Mouse (Mus musculus): ENCODE measurements around the gene Nckipsd. TPM values are rescaled to one million over a fixed set of nuclear protein-coding genes. Genes with fewer than 3 reads are reported as not detected.

The Nckipsd gene
- polyA plus RNA-seq (2014; fragmentation: Illumina TruSeq; extraction: RNeasy Lipid Tissue Mini Kit (QIAGEN cat#74804); ENCODE audit: low read depth, low replicate concordance): 11.4 TPM

DNA sequence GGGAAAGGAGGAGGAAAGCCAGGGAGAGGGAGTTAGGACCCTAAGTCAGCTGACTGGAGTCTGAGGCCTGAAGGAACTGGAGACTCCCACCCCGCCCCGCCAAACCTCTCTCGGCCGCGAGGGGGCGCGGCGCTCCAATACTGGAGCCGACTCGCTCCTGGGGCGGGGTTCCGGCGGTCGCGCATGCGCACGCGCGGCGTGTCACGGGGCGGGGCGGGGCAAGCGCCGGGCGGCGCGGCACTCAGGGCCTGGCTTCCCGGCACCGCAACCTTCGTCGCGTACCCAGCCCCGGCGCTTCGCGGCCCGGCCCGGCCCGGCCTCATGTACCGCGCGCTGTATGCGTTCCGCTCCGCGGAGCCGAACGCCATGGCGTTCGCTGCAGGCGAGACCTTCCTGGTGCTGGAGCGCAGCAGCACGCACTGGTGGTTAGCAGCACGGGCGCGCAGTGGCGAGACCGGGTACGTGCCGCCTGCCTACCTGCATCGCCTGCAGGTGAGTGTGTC, at the start of gene Nckipsd:
Gene Nckipsd (plus strand): TSS at position 206 of the 503 bp plus-strand sequence.

DNA sequence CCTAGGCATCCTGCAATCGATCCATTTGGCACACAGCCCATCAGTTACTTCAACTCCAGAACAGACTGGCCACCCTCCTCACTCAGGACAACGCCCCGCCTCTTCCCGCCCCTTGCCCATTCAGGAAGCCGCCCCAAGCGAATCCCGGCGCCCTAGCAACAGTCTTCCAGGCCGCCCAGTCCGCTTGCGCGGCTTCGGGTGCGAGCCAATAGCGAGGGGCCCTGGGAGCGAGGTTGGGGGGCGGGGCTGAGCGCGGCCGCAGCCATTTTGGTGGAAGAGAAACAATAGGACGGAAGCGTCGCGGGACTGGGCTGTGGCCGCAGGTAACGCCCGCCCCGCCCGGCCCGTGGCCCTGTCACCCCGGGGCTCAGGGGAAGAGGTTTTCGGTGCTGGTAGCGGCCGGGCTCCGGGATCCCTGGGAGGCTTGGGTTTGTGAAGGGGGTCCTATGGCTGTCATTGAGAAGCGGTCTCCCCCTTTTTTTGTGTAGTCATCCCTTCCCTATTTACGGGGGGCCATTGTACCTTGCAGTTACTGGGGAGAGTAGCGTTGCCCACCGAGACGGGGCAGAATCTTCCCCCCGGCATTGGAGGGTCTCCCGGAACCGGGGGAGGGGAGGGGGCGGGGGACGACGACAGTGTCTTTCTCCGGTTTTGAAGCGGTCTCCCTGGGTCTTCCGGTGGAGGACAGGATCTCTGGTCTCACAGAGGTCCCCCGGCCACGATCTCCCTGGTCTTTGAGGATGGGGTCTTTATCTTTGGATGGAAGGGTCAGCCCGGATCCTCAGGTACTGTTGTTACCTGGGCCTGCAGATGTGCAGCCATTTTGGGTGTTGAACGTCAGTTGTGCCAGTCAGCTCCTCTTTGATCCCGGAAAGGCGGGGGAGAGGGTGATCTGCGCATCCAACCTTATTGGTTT, 24.4 kb upstream of the Nckipsd start, which contains the start of gene Ip6k2:
Gene Ip6k2 (plus strand): TSS at position 249 of the 916 bp plus-strand sequence.

DNA sequence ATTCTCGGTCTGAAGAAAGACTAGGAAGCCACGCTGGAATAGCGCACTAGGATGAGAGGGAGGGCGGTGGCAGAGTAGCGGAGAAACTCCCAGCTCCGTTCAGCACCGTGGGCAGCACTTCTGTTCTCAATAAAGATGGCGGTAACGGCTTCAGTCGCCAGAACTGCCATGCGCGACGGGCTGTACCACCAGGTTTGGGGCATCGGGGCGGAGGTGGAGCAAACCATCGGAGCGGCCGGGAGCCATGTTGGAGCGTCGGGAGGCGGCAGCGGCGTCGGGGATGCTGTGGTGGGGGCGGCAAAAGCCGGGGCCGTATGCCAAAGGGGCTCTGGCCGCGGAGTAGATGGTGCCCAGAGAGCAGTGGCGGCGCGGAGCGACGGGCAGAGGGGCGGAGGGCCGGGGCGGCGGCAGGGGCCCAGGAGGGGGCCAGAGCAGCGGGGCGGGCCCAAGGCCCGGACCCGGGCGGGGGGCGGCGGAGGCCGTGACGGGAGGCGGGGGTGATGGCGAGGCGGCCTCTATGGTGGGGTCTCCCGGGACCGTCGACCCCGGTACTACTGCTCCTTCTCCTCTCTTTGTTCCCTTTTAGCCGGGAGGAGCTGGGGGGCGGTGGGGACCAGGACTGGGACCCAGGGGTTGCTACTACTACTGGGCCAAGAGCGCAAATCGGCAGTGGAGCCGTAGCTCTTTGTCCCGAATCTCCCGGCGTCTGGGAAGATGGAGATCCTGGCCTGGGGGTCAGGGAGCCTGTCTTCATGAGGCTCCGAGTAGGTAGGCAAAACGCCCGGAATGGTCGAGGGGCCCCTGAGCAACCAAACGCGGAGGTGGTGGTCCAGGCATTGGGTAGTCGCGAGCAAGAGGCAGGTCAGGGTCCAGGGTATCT, 17.9 kb downstream of the Nckipsd start, which contains the start of gene Celsr3:
Gene Celsr3 (plus strand): TSS at position 501 of the 880 bp plus-strand sequence.

GRCm38 (mm10) chr9:108852976-108853375, 44.8 kb downstream of the Nckipsd start, which contains the start of gene Slc26a6:
Slc26a6 (plus strand) TSS chr9:108853283.

Other genes starting within 250 kb of the Nckipsd start
- 66.9 TPM for gene Impdh2, start 248.1 kb upstream of the Nckipsd start, polyA plus RNA-seq (2014; fragmentation: Illumina TruSeq; extraction: RNeasy Lipid Tissue Mini Kit (QIAGEN cat#74804); ENCODE audit: low read depth, low replicate concordance)
- 41.2 TPM for gene Ndufaf3, start 240.9 kb upstream of the Nckipsd start, polyA plus RNA-seq (2014; fragmentation: Illumina TruSeq; extraction: RNeasy Lipid Tissue Mini Kit (QIAGEN cat#74804); ENCODE audit: low read depth, low replicate concordance)
- gene Dalrd3, start 238.5 kb upstream of the Nckipsd start, polyA plus RNA-seq (2014; fragmentation: Illumina TruSeq; extraction: RNeasy Lipid Tissue Mini Kit (QIAGEN cat#74804); ENCODE audit: low read depth, low replicate concordance): 40.3 TPM
- 15.6 TPM for gene Wdr6, start 229.6 kb upstream of the Nckipsd start, polyA plus RNA-seq (2014; fragmentation: Illumina TruSeq; extraction: RNeasy Lipid Tissue Mini Kit (QIAGEN cat#74804); ENCODE audit: low read depth, low replicate concordance)
- 17.8 TPM for gene P4htm, start 210.7 kb upstream of the Nckipsd start, polyA plus RNA-seq (2014; fragmentation: Illumina TruSeq; extraction: RNeasy Lipid Tissue Mini Kit (QIAGEN cat#74804); ENCODE audit: low read depth, low replicate concordance)
- 39.2 TPM for gene Arih2, start 159.0 kb upstream of the Nckipsd start, polyA plus RNA-seq (2014; fragmentation: Illumina TruSeq; extraction: RNeasy Lipid Tissue Mini Kit (QIAGEN cat#74804); ENCODE audit: low read depth, low replicate concordance)
- 202 TPM for gene Slc25a20, start 146.3 kb upstream of the Nckipsd start, polyA plus RNA-seq (2014; fragmentation: Illumina TruSeq; extraction: RNeasy Lipid Tissue Mini Kit (QIAGEN cat#74804); ENCODE audit: low read depth, low replicate concordance)
- gene Prkar2a, start 119.1 kb upstream of the Nckipsd start, polyA plus RNA-seq (2014; fragmentation: Illumina TruSeq; extraction: RNeasy Lipid Tissue Mini Kit (QIAGEN cat#74804); ENCODE audit: low read depth, low replicate concordance): 62.2 TPM
- 22.0 TPM for gene Ip6k2, start 24.6 kb upstream of the Nckipsd start, polyA plus RNA-seq (2014; fragmentation: Illumina TruSeq; extraction: RNeasy Lipid Tissue Mini Kit (QIAGEN cat#74804); ENCODE audit: low read depth, low replicate concordance)
- not detected for gene Celsr3, start 18.0 kb downstream of the Nckipsd start, polyA plus RNA-seq (2014; fragmentation: Illumina TruSeq; extraction: RNeasy Lipid Tissue Mini Kit (QIAGEN cat#74804); ENCODE audit: low read depth, low replicate concordance)
- 27.2 TPM for gene Slc26a6, start 44.9 kb downstream of the Nckipsd start, polyA plus RNA-seq (2014; fragmentation: Illumina TruSeq; extraction: RNeasy Lipid Tissue Mini Kit (QIAGEN cat#74804); ENCODE audit: low read depth, low replicate concordance)
- gene Tmem89, start 106.3 kb downstream of the Nckipsd start, polyA plus RNA-seq (2014; fragmentation: Illumina TruSeq; extraction: RNeasy Lipid Tissue Mini Kit (QIAGEN cat#74804); ENCODE audit: low read depth, low replicate concordance): not detected
- gene Uqcrc1, start 128.3 kb downstream of the Nckipsd start, polyA plus RNA-seq (2014; fragmentation: Illumina TruSeq; extraction: RNeasy Lipid Tissue Mini Kit (QIAGEN cat#74804); ENCODE audit: low read depth, low replicate concordance): 1,473 TPM
- gene Col7a1, start 145.2 kb downstream of the Nckipsd start, polyA plus RNA-seq (2014; fragmentation: Illumina TruSeq; extraction: RNeasy Lipid Tissue Mini Kit (QIAGEN cat#74804); ENCODE audit: low read depth, low replicate concordance): 0.60 TPM
- gene Ucn2, start 177.6 kb downstream of the Nckipsd start, polyA plus RNA-seq (2014; fragmentation: Illumina TruSeq; extraction: RNeasy Lipid Tissue Mini Kit (QIAGEN cat#74804); ENCODE audit: low read depth, low replicate concordance): 0.42 TPM
- 4.6 TPM for gene Pfkfb4, start 183.4 kb downstream of the Nckipsd start, polyA plus RNA-seq (2014; fragmentation: Illumina TruSeq; extraction: RNeasy Lipid Tissue Mini Kit (QIAGEN cat#74804); ENCODE audit: low read depth, low replicate concordance)
- 40.8 TPM for gene Shisa5, start 230.2 kb downstream of the Nckipsd start, polyA plus RNA-seq (2014; fragmentation: Illumina TruSeq; extraction: RNeasy Lipid Tissue Mini Kit (QIAGEN cat#74804); ENCODE audit: low read depth, low replicate concordance)

All from heart, adult 10 weeks (tissue).